In genomic region chr3:52196047-52196935, GRCm38 (mm10) we compare ENCODE assay signal across 8 mouse cellular contexts.
DNase-seq lines count a peak whose midpoint lies in the region.

No protein-coding gene starts in this region.

- intact Hi-C loops in left cerebral cortex, postnatal 4 days (cut with DNase I): loop anchor here (10.0 kb wide), 1 partner anchor 151 kb away; no protein-coding TSS in a partner anchor

- peak; percentile 81 to 93 for DNase-seq in adrenal gland, adult (ENCODE audit: inconsistent age in 2 of 2, low spot score in 1 of 2)
- peak; percentile 88 to 91 for DNase-seq in cerebellum, postnatal 36 days
- DNase-seq in gastrocnemius, postnatal 25 days: peak; percentile 59
- peak; percentile 88 for DNase-seq in induced T-regulatory cell, adult 2 months (ENCODE audit: low read depth)
- peak; percentile 82 for DNase-seq in left cerebral cortex, postnatal 4 days
- DNase-seq in mesoderm, embryonic 11.5 days (ENCODE audit: low read depth, low spot score): peak; percentile 93
- peak; percentile 79 for DNase-seq in right cerebral cortex, postnatal 14 days
- DNase-seq in urinary bladder, postnatal 36 days (ENCODE audit: low spot score in 2 of 2): peak; percentile 65 to 70

Comparison
In these comparisons a context has a peak if more than half of its experiments do, and no peak if none do; other contexts are left out.
1. Peak in every context shown above with its lines: DNase-seq.